Mouse (Mus musculus) cerebellum, adult 8-10 months (tissue): ENCODE data around the gene Cadps2.
A peak's percentile ranks its signal among the peaks of the same experiment; 100 is the strongest.

ENCODE experiments used
- DNase-seq: peaks from one replicate; pipeline ENCODE4 v3.0.0; 2022

Cadps2 gene

DNA sequence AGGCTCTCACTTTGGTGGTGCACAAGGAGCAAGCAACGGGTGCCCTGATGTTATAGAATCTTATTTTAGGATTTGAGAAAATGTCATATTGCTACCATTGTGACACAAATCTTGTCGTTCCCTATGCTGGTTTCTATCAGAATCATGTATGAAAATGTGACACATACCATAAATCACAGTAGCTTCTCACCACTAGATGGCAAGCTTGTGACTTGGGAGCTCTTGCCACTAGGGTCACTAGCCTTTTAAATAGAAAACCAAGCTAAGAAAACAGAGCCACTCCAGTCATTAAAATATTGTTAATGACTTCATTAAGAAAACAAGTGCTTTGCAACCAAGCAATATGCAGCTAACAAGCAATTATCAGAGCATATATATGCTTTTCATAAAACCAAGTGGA, 81.0 kb downstream of the Cadps2 start:
- no peak for DNase-seq

DNA sequence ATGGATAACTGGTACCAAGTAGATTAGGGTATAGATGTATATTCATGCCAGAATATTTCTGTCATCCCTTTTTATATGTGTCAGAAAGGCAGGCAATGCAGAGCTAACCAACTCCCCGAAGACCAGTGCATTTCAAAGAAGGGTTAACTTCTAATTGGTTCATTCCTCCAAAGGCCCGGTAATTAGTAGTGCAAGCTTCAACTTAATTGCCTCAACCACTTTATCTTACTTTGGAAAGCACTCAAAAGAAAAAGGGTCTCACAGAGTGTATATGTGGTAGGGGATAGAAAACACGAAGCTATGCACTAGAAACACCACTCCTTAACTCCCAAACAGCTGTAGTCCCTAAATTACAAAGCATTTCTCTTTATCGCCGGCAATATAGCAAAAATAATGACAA, 90.4 kb downstream of the Cadps2 start:
- DNase-seq: no peak

DNA sequence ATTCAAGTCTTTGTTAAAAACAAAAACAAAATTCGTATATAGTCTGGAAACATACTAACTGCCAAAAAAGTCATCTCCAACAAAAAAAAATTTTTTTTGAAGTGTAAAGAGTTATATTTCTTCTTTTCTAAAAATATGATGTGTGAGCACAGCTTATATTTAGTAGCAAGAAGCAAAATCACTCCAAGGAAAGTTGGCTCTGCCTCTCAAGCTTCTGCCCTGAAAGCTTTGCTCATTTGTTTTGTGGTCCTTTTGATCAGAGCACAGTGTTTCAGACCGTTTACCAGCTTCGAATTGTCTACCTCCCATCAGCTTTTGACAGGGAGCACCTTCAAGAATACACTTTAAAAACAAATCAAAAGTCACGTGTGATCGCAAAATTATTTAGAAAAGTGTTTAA, 99.2 kb downstream of the Cadps2 start:
- no peak for DNase-seq

DNA sequence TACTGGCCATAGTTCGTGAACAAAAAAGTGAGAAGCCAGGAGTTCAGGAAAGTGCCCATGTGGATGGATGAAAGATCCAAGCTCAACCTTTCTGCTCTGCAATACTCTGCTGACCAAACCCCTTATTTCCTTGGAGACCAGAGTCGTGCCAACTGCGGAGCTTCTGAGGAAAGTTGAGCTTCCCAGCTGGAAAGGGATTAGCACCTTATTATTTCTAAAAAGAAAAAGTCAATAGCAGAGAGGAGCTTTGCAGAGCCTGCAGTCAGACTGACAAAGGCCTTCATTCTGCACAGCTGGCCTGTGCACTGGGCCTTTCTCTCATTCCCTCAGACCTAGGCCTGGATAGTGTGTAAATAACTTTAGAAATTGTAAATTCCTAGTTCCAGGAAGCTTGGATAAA, 106.5 kb downstream of the Cadps2 start:
- DNase-seq: no peak

DNA sequence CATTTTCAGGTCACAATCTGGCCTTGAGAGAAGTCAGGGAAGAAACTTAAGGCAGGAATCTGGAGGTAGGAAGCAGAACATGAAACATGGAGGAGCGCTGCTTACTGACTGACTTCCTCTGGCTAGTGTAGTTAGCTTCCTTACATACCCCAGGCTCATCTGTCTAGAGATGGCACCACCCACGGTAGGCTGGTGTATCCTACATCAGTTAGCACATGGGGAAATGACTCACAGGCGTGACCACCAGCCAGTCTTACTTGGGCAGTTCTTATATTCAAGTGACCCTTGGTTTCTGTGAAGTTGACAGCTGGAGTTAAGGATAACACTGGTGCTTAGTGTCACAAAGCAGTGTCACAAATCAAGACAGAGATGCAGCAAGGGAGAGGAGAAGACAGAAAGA, 110.6 kb downstream of the Cadps2 start:
- no peak for DNase-seq

DNA sequence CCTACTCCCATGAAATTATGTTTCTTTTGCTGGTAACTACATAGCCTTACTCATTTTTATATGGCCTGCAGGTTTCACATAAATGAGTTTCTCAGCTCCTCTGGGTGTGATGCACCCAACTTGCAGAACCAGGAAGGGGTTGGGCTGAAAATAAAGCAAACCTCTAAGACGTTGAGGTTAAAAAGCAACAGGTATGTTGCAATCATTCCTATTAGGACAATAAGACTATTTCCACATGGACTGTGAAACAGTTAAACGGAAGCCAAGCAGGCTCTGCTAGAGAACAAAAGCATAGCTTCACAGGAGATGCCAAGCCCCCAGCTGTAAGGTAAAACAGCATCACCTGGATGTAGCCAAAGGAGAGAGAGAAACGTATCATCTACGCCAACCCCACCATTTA, 115.5 kb downstream of the Cadps2 start:
- no peak for DNase-seq

DNA sequence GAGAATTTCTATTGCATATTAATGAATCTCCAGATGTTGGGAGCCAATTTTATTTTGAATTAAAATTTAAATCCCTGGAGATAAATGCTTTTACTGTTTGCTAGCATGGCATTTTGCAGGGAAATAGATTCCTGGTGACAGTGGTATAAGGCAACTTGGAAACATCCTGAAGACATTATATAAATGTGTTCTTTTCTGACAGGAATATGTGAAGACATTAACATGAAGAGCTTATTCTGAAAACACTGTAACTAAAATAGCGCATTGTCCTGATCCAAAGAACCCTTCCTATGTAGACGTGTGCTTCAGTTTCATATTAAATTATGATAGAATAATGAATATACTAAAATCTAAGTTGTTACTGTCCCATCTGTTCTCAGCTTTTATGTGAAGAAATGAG, 118.8 kb downstream of the Cadps2 start:
- no peak for DNase-seq

DNA sequence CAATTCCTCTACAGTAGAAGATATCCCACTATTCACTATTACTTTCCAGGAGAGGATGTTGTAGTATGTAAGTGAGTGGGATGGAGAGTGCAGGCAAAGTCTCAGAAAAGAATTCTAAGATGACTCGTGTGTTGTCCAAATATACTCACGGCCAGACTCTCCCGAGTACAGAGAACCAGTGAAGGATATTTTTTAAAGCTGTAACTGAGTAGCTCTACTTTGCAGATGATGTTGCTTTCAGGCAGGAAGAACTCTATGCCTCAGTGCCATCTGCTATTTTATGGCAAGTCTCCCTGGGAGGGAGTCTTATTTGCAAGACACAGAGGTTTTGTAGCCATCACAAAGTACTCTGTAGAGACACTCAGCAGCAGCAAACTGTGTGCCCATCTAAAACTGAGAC, 131.7 kb downstream of the Cadps2 start:
- DNase-seq: peak; percentile 26

DNA sequence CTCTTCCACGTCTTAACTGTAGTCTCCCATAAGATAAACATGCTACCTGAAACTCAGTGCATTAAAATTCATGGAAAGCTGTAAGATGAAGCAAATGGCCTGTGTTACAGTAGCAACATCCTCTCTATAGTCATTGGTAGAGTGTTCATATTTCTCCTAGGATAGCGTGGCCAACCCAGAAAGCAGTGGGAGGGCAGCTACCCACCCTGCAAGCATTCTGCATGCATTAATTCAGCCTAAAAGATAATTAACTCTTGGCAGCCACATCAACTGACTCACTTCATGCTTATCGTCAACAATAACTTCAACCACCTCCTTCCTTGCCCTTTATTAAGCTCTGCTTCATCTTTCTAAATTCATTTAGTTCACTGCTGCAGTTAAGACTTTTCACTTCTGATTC, 138.3 kb downstream of the Cadps2 start:
- no peak for DNase-seq

DNA sequence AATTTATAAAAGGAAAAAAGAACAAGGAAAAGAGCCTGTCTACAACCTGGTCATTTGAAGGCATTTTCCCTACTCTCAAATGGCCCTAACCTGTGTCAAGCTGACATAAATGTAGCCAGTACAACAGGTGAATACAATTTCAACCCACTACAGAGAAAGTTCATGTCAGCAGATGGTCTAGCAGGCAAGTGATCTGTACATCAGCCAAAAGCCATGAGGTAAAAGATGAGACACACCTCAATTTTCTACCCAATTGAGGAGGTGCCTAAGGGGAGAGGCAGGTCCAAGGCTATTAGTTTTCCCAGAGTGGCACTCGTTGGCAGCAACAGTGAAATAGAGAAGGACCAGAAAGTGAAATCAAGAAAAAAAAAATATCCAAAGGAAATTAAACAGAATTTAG, 161.0 kb downstream of the Cadps2 start:
- DNase-seq: no peak

DNA sequence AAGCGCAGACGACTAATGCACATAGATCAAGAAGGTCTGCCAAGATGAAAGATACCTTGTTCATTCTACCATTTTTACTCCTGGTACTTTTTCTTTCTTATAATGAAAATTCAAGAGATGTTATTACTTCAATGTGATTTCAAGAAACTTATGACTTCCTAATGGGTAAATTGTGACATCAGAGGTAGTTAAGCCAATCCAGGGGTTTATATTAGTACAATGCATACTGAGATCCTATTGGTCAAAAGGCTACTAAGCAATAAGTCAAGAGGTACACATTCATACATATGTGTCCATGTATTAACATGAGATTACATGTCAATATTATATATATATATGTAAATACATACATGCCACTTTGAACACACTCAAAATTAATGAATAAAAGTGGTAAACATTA, 184.2 kb downstream of the Cadps2 start, which contains the start of gene Rnf148:
Gene Rnf148 (minus strand): TSS at position 101 of the 400 bp plus-strand sequence.
- no peak for DNase-seq

DNA sequence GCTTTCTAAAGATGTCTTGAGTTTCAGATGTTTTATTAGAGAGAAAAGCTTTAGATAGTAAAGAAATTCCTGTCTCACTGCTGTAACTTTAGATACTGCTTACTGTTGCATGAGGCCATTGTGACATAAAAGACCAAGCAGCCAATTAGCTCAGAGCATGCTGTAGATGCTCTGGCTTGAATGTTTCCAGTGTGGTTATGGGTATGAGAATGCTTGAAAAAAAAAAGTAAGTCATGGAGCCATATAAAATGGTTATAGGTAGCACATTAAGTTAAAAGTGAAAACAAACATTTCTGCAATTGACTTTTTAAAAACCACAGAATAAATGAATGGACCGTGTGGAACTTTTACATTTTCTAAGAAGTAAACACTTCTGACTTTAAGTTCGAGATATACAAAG, 189.0 kb downstream of the Cadps2 start, which contains the start of gene Rnf133:
Gene Rnf133 (minus strand): TSS at position 101 of the 400 bp plus-strand sequence.
- no peak for DNase-seq

DNA sequence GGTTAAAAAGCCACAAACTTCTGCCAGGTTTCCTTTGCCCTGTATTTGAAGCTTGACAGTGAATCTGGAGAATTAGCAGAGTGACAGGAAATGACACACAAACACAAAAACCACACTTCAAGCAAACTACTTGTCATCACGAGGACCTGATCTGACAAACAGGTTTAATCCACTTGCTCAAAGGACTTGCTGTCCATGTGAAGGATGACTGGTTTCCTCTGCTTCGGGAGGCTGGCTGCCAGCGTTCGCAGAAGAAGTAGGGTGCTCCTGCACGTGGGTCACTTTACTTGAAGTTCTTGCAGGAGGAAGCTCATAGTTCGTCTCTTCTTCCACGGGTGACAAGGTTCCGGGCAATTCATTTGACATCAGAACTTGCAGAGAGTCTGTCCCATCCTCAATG, 190.5 kb downstream of the Cadps2 start:
- no peak for DNase-seq

DNA sequence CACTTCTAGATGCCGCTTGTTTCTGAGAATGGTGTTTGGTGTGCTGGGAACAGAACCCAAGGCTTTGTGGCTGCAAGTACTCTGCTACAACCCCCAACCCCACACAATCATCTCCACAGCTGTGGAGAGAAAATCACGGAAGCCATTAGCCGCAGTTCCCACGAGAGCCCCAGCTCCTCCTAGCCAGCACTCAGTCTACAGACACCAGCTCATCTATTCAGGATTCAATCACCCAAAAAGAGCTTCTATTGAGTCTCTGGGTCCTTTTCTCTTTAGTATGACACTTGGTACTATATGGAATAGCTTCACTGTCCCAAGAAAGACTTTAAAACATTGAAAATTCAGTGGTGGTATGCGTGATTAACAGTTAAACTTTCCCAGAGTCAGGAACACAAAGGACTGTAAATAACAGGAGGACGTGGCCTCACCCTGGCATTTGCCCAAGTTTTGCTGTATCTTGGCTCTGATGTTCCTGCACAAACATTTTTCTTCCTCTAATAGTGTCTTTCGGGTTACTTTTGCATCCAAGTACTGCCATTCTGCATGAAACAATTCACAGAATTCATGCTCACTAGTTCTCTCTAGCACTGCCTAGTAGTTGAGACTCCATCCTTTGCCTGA, 191.5 kb downstream of the Cadps2 start:
- peak; percentile 35 for DNase-seq

DNA sequence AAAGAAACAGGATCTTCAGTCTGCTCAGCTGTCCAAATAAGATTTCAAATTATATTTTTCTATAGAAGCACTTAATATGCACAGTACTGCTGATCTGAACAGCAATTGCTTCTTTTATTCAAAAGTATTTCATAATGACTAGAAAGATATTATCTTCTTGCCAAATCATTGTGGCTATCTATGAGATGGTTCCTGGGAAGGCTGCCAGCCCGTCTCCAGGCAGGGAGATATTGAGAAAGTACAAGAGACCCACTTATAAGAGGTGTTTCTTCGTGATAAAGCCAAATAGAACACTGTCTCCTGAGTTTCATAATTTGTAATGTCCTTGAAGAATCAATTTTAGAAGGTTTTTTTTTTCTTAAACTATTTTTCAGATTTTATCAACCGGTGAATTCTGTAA, 202.1 kb downstream of the Cadps2 start:
- DNase-seq: peak; percentile 59

DNA sequence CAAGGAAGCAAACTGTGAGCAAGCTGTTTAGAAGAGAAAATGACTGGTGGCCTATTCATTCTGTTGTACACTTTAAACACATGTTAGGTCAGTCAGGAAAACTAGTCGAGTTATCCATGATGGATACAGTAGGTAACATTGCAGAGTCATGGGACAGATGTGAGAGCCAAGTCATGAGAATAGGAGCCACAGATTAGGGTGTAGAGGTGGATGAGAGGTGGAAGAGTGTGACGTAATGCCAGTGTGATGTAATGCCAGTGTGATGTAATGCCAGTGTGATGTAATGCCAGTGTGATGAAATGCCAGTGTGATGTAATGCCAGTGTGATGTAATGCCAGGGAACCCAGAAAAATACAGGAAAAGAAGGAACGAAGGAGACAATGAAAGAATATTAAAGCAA, 204.0 kb downstream of the Cadps2 start:
- no peak for DNase-seq

DNA sequence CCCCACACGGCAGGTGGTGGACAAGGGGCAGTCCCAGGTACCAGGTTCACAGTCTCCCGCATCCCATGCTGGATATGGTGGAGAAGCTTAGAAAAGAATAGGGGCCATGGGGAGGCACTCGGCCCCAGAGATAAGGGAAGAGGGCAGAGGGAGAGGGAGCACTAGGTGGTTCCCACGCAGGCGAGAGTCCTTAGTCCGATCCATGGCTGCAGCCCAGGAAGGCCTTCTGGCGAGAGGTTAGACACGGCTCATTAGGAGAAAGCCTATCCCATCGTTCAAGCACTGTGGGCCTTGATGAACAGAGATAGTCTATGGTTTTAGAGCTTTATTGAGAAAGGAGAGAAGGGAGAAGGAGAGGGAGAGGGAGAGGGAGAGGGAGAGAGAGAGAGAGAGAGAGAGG, 205.2 kb downstream of the Cadps2 start:
- DNase-seq: peak; percentile 31

DNA sequence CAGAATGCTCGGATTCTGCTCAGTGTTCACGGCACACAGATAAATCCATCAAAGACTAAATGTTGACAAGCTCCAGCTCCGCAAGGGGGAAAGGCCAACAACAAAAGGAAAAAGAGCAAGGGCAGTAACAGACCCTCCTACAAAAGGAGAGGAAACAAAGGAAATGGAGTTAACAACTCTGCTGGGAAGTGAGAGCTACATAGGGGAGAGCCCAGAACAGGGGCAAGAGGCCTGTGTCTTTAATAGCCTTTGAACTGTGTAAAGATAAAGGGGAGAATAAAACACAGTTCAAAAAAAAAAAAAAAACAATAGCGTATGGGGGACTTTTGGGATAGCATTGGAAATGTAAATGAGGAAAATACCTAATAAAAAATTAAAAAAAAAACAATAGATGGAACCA, 208.8 kb downstream of the Cadps2 start:
- no peak for DNase-seq

DNA sequence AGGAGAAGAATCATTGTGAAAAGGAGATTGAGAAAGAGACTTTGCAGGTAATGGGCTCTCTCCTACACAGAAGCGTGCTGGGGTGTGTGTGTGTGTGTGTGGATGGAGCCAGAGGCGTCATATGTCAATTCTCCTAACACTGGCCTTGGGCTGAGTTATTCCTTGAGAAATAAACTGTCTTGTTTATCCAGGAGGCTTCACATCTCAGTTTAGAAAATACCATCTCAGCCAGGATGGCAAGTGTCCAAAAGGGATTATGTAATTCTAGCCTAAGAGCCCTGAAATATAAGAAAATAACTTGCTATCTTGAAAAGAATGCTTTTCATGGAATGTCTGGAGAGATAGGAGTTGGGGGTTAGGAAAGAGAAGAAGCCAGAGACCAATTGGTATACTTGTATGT, 264.1 kb downstream of the Cadps2 start:
- peak; percentile 35 for DNase-seq

DNA sequence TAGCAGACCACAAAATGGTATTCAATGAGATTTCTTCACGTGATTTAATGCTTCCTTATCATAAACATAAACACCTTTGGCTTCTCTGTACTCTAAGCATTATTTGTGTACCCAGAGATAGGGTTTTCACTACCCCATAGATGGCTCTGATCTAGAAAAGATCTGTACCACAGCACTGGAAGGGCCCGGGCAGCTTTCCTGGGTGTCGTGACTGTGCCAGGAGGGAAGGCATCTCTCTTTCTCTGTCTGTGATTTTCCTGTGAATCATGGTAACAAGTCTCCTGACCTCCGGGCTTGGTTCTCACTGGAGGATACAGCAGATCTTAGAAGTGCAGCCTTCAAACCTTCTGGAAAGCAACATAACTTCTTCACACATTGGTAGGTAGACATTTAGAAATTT, 265.5 kb downstream of the Cadps2 start:
- DNase-seq: peak; percentile 41

DNA sequence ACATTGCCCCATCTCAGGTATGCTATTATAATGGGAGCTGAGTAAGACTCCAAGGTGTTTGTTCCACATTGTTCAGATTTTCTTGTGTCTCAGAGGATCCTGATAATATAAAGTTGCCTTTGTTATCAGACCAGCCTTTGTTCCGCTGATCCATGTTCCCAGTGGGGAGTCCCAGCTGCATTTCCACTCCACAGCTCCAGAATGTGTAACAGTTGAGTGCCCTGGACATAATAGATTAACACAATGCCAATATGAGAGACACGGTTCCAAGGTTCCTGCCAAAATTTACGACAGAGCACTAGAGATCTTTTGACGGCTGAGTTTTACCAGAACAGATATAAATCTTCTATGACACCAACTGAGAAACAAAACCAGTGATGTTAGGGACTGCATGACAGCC, 266.8 kb downstream of the Cadps2 start:
- no peak for DNase-seq

DNA sequence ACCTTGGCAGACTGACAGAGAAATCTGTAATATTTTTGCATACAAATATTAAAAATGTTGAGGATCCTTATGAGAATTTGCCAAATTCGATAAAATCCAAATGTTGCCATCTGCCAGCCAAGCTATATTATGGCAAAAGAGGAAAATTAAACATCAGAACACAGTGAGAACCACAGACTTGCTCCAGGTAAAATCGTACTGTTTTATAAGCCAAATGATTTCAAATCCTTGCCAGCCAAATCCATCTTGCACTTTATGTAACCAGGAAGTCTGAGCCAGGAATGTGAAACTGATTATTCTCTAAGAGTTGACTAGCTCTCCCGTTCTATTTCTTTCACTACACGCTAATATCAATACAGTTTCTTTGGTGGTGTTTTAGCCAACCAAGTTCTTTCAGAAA, 269.5 kb downstream of the Cadps2 start:
- DNase-seq: peak; percentile 65

DNA sequence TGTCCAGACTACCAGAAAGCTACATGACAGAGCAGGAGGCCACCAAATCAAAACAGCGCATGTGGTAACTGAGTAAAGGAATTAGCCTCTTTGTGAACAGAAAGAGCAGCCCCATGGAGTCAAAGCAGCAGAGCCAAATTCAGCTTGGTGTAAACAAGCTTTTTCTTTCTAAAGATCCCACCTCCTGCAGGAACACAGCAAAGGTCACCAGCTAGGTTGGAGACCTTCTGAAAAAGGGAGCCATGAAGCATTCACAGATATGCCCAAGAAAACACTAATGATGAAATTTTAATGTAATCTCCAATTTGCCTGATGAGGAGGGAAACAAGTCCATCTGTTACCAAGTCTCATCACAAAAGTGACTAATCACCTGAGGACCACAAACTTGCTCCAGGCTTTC, 270.5 kb downstream of the Cadps2 start:
- DNase-seq: peak; percentile 33

DNA sequence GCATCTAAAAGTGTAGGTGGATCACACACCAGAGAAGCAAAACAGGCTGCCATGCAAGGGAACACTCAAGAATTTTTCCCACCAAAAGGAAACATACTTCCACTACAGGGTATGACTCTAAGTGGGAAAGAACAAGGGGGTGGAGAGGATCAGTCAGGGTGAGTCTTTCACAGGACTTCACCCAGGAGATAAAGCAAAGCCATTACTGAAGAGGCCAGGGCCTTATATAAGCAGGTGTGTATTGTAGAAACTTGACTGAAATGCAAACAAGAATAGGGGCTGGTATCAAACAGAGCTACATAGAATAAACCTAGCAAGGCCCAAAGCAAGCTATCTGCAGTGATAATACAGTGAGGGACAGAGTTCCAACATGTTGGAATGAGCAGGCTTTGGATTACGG, 271.6 kb downstream of the Cadps2 start:
- DNase-seq: no peak

DNA sequence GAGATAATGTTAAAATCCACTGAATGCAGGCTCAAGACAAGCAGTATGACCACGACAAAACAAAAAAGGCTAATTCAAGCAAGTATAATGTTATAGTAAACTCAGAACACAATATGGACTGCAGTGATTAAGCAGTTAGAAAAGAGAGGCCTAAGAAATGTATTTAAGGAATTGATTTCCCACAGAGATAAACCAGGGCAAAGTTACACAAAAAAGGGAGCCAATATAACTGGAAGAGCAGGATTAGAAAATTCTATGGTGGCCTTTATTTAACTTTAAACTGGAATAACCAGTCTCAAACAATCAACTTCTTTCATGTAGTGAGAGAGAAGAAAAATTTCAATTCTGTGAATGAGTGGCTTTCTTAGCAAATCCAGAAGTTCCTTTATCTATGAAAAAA, 289.3 kb downstream of the Cadps2 start:
- DNase-seq: no peak

DNA sequence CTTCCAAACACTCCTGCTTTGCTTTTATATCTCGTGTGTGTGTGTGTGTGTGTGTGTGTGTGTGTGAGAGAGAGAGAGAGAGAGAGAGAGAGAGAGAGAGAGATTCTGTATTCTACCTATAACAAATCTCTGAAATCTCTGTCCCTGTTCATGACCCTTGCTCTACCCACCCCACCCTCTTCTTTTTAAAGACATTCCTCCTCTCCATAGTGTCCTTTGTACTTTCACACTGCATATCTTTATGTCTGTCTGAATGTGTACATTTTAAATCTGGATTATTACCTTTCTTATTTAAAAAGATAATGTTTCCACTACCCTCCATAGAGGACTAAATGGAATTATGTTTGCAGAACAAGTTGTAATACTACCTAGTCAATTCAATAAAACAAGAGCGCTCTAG, 315.5 kb downstream of the Cadps2 start:
- no peak for DNase-seq
